Mouse (Mus musculus) liver, postnatal 0 days (tissue): ENCODE results near the gene Arfip1.

ENCODE experiments used
- CTCF ChIP-seq: sonication (generic); IDR thresholded peaks from 2 replicates; pipeline ENCODE4 v1.5.1; 2016; ENCODE audit warnings: antibody characterized with exemption, low read depth
- EP300 ChIP-seq: IDR thresholded peaks from 2 replicates; pipeline ENCODE4 v1.6.1; 2016; ENCODE audit warnings: antibody characterized with exemption, low read depth, mild to moderate bottlenecking

DNA sequence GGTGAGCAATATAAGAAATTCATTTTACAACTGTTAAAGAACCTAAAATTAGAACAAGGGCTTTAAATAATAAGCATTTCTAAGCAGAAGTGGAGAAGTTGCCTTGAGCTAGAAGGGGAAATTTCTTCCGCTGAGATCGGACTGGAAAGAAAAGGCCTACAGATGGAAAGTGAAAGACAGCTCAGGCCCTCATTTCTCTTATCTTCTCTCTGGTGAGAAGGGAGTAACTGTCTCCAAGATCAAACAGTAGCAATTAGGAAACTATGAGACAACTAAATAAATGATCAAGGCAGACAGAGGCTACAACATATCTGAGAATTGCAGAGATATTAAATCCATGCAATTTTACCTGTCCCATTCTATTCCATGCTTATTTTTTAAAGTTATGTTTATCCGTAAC is 11.9 kb downstream of the Arfip1 start:
- TF ChIP-seq CTCF (no peak), EP300 (no peak)
